Mouse (Mus musculus): ENCODE measurements around the gene Pth2r. TPM values are rescaled to one million over a fixed set of nuclear protein-coding genes. Genes with fewer than 3 reads are reported as not detected.

Pth2r gene
- polyA plus RNA-seq (2015; fragmentation: Nextera tagmentation; extraction: Ambion mirVana), result 6.1 and 6.2 TPM in 2 replicates

GRCm38 (mm10) chr1:65281756-65282155, at the start of gene Pth2r:
Gene Pth2r, plus strand, starts transcription at chr1:65282056.
- ATAC-seq (ENCODE audit: low FRiP score), result no peak
- peaks cover 9% of the 10 kb centered on the region; the same call in 1 of the 2 replicates for H3K4me1 ChIP-seq
- WGBS, result 75% methylated on average over 6 of the region's 6 CpGs
- no peaks in the 10 kb centered on the region for H3K27me3 ChIP-seq (replicated peaks)
- H3K27ac ChIP-seq (replicated peaks), result no peak within 1 kb of the TSS
- H3K4me3 ChIP-seq (replicated peaks), result no peak within 1 kb of the TSS
- H3K4me2 ChIP-seq, result no peak within 1 kb of the TSS
- H3K9ac ChIP-seq (replicated peaks), result no peak within 1 kb of the TSS
- no peaks in the 10 kb centered on the region for H3K9me3 ChIP-seq (replicated peaks)
- 0 out of 2 replicates have a peak, but pooled peaks cover 2% of the 10 kb centered on the region for H3K36me3 ChIP-seq

DNA sequence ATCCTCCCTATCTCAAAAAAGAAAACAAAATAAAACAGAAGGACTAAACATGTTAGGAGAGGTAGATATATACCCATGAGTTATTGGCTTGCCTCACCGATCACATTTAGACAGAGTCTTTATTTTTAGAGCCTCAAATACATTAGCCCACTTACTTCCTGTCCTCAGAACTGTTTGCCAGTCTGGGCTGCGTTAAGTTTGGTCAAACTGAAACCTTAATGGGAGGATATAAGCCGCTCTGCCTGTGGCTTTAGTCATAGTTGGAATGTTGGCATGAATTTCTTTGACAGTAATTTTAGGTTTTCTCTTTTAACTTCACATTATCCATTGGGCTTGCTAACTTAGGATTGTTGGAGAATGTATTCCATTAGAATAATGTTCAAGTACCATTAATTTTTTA, 44.1 kb upstream of the Pth2r start:
- no peaks in the 10 kb centered on the region for H3K9me3 ChIP-seq (replicated peaks)
- H3K27ac ChIP-seq (replicated peaks), result no peak overlapping the region
- H3K9ac ChIP-seq (replicated peaks), result no peak overlapping the region
- H3K4me3 ChIP-seq (replicated peaks), result no peak overlapping the region
- no peaks in the 10 kb centered on the region for H3K27me3 ChIP-seq (replicated peaks)
- no peaks in the 10 kb centered on the region for H3K4me1 ChIP-seq
- H3K36me3 ChIP-seq, result peaks cover 25% of the 10 kb centered on the region
- 89% methylated on average over 3 of the region's 3 CpGs for WGBS
- H3K4me2 ChIP-seq, result no peak overlapping the region
- ATAC-seq (ENCODE audit: low FRiP score), result no peak

- H3K4me3 ChIP-seq (replicated peaks), result no peak overlapping the region
- H3K27me3 ChIP-seq (replicated peaks), result no peaks in the 10 kb centered on the region
- no peak for ATAC-seq (ENCODE audit: low FRiP score)
- H3K36me3 ChIP-seq, result peaks cover 13% of the 10 kb centered on the region
- H3K4me2 ChIP-seq, result no peak overlapping the region
- no peak overlapping the region for H3K27ac ChIP-seq (replicated peaks)
- no peaks in the 10 kb centered on the region for H3K4me1 ChIP-seq
- WGBS, result 100% methylated on average over 1 of the region's 1 CpGs
- no peak overlapping the region for H3K9ac ChIP-seq (replicated peaks)
- H3K9me3 ChIP-seq (replicated peaks), result no peaks in the 10 kb centered on the region
Measured at GRCm38 (mm10) chr1:65245637-65246036, 36.2 kb upstream of the Pth2r start.

DNA sequence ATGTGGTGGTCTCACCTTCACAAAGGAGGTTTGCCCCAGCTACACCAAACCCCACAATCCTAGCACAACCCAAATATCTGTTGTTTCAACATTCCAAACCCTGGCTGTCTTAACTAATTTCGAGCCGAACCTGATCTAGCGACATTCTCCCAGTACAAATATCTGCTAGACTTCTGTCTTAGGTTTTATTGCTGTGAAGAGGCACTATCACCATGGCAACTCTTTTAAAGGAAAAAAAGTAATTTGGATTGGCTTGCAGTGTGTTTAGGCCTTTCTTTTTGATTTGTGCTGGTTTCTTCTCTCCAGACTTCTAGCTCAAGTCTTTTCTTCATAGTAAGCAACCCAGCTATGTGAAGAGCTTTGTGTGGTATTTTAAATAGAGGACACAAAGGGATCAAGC, 1.4 kb upstream of the Pth2r start:
- Histone ChIP-seq H3K9me3 (replicated peaks) (no peaks in the 10 kb centered on the region), H3K27me3 (replicated peaks) (no peaks in the 10 kb centered on the region), H3K4me3 (replicated peaks) (no peak overlapping the region), H3K4me1 (peaks cover 9% of the 10 kb centered on the region; the same call in 1 of the 2 replicates), H3K4me2 (no peak overlapping the region), H3K36me3 (0 out of 2 replicates have a peak, but pooled peaks cover 3% of the 10 kb centered on the region), H3K27ac (replicated peaks) (no peak overlapping the region), H3K9ac (replicated peaks) (no peak overlapping the region)
- WGBS, result 20% methylated on average over 3 of the region's 3 CpGs
- ATAC-seq (ENCODE audit: low FRiP score), result 0 out of 2 replicates have a peak, but pooled peaks have one; percentile 62

DNA sequence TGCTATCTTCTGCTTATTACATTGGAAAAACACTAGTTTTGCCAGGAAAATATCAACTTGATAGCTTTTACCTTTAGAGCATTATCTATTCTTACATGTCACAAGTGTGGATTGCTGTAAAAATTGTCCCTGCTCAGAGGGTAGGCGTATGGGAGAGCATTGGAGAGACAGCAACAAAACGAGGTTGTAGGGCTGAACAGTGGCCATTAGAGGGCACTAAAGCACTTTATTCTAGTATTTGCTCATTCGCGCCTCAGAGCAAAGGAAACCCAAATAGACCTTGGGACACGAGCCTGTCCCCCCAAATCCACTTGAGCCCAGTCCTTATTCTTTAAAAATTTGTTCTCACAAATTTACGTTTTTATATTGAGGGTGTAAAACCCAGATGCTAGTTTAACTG, 910 bp downstream of the Pth2r start:
- H3K36me3 ChIP-seq, result no peaks in the 10 kb centered on the region
- H3K4me2 ChIP-seq, result no peak overlapping the region
- no peak overlapping the region for H3K4me3 ChIP-seq (replicated peaks)
- ATAC-seq (ENCODE audit: low FRiP score), result peak; percentile 82; the same call in 1 of the 2 replicates
- no peaks in the 10 kb centered on the region for H3K27me3 ChIP-seq (replicated peaks)
- H3K4me1 ChIP-seq, result peaks cover 9% of the 10 kb centered on the region; the same call in 1 of the 2 replicates
- H3K9ac ChIP-seq (replicated peaks), result no peak overlapping the region
- H3K27ac ChIP-seq (replicated peaks), result no peak overlapping the region
- 6% methylated on average over 6 of the region's 6 CpGs for WGBS
- H3K9me3 ChIP-seq (replicated peaks), result no peaks in the 10 kb centered on the region

GRCm38 (mm10) chr1:65308476-65308875, 26.6 kb downstream of the Pth2r start:
- WGBS, result 63% methylated on average over 3 of the region's 3 CpGs
- H3K27me3 ChIP-seq (replicated peaks), result peaks cover 8% of the 10 kb centered on the region; the same call in 1 of the 2 replicates

GRCm38 (mm10) chr1:65311214-65311933, 29.5 kb downstream of the Pth2r start:
- Histone ChIP-seq H3K36me3 (no peaks in the 10 kb centered on the region), H3K4me3 (replicated peaks) (peak overlapping the region; percentile 45), H3K9ac (replicated peaks) (peak overlapping the region; percentile 51), H3K4me1 (peaks cover 21% of the 10 kb centered on the region), H3K27me3 (replicated peaks) (peaks cover 8% of the 10 kb centered on the region; the same call in 1 of the 2 replicates), H3K9me3 (replicated peaks) (no peaks in the 10 kb centered on the region), H3K4me2 (peak overlapping the region; percentile 98), H3K27ac (replicated peaks) (peak overlapping the region; percentile 9; the same call in 1 of the 2 replicates)
- 1% methylated on average over 29 of the region's 29 CpGs for WGBS
- ATAC-seq (ENCODE audit: low FRiP score), result peak; percentile 54

More at GRCm38 (mm10) chr1:65308476-65308875, 26.6 kb downstream of the Pth2r start:
- Histone ChIP-seq H3K4me2 (no peak overlapping the region), H3K9ac (replicated peaks) (no peak overlapping the region), H3K9me3 (replicated peaks) (no peaks in the 10 kb centered on the region), H3K4me3 (replicated peaks) (no peak overlapping the region), H3K27ac (replicated peaks) (no peak overlapping the region), H3K4me1 (peaks cover 12% of the 10 kb centered on the region), H3K36me3 (no peaks in the 10 kb centered on the region)
- ATAC-seq (ENCODE audit: low FRiP score), result no peak

DNA sequence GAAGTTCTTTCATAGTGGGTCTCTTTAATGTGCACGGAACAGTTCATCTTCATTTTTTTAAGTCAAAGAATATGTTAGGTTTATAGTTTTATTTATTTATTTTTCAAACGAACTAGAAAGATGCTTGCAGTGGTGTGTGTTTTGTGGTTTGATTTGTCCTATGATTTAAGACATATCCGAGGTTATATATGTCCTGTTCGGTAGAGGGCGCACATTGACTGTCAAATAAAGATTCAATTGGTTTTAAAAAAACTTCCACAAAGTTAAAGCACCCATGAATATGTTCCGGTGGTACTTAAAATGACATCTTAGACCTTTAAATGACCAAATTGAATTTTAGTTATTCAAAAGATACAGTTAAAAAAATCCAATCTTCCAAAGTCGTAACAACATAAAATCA, 30.3 kb downstream of the Pth2r start:
- Histone ChIP-seq H3K9ac (replicated peaks) (no peak overlapping the region), H3K27me3 (replicated peaks) (peaks cover 8% of the 10 kb centered on the region; the same call in 1 of the 2 replicates), H3K4me1 (peaks cover 21% of the 10 kb centered on the region), H3K27ac (replicated peaks) (no peak overlapping the region), H3K36me3 (no peaks in the 10 kb centered on the region), H3K4me2 (peak overlapping the region; percentile 98), H3K4me3 (replicated peaks) (peak overlapping the region; percentile 45), H3K9me3 (replicated peaks) (no peaks in the 10 kb centered on the region)
- WGBS, result 10% methylated on average over 7 of the region's 7 CpGs
- no peak for ATAC-seq (ENCODE audit: low FRiP score)

- Histone ChIP-seq H3K4me1 (peaks cover 21% of the 10 kb centered on the region), H3K9me3 (replicated peaks) (no peaks in the 10 kb centered on the region), H3K27ac (replicated peaks) (no peak overlapping the region), H3K36me3 (no peaks in the 10 kb centered on the region), H3K9ac (replicated peaks) (no peak overlapping the region), H3K4me2 (no peak overlapping the region), H3K4me3 (replicated peaks) (no peak overlapping the region), H3K27me3 (replicated peaks) (peaks cover 8% of the 10 kb centered on the region; the same call in 1 of the 2 replicates)
- 21% methylated on average over 2 of the region's 2 CpGs for WGBS
- no peak for ATAC-seq (ENCODE audit: low FRiP score)
Measured at GRCm38 (mm10) chr1:65312896-65313295, 31.0 kb downstream of the Pth2r start.

GRCm38 (mm10) chr1:65314054-65315021, 32.5 kb downstream of the Pth2r start:
- peak; percentile 51 for ATAC-seq (ENCODE audit: low FRiP score)
- H3K9me3 ChIP-seq (replicated peaks), result no peaks in the 10 kb centered on the region
- H3K27me3 ChIP-seq (replicated peaks), result peaks cover 8% of the 10 kb centered on the region; the same call in 1 of the 2 replicates
- 27% methylated on average over 13 of the region's 13 CpGs for WGBS
- H3K4me2 ChIP-seq, result peak overlapping the region; percentile 52
- H3K27ac ChIP-seq (replicated peaks), result no peak overlapping the region
- H3K9ac ChIP-seq (replicated peaks), result 0 out of 2 replicates have a peak overlapping the region, but pooled peaks have one; percentile 5
- H3K36me3 ChIP-seq, result no peaks in the 10 kb centered on the region
- peaks cover 21% of the 10 kb centered on the region for H3K4me1 ChIP-seq
- peak overlapping the region; percentile 18 for H3K4me3 ChIP-seq (replicated peaks)

DNA sequence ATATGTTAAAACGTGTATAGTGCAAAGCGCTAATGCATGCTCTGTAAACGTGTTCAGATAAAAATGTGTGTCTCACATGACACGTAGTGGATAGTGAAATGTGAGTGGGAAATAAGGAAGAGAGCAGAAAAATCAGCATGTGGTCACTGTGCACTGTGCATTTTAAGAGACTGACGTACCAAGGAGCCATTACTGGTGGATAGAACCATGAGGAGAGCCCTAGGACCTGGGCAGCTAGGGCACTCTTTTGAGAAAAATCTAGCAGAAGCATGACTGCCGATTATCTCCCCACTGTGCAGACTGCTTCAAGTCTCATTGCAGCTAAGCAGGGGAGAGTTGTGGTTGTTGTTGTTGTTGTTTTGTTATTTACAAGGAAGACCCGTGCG, 33.2 kb downstream of the Pth2r start:
- WGBS, result 38% methylated on average over 8 of the region's 8 CpGs
- no peak for ATAC-seq (ENCODE audit: low FRiP score)
- peaks cover 8% of the 10 kb centered on the region; the same call in 1 of the 2 replicates for H3K27me3 ChIP-seq (replicated peaks)
- no peak overlapping the region for H3K27ac ChIP-seq (replicated peaks)
- peaks cover 21% of the 10 kb centered on the region for H3K4me1 ChIP-seq
- no peaks in the 10 kb centered on the region for H3K36me3 ChIP-seq
- peak overlapping the region; percentile 18 for H3K4me3 ChIP-seq (replicated peaks)
- H3K9ac ChIP-seq (replicated peaks), result 0 out of 2 replicates have a peak overlapping the region, but pooled peaks have one; percentile 5
- no peaks in the 10 kb centered on the region for H3K9me3 ChIP-seq (replicated peaks)
- H3K4me2 ChIP-seq, result peak overlapping the region; percentile 52

All from neural tube, embryonic 15.5 days (tissue).